Mouse (Mus musculus) adrenal gland, postnatal 36 days (tissue): Measurements from ENCODE around the gene Vmn1r13. TPM values are rescaled to one million over a fixed set of nuclear protein-coding genes. Genes with fewer than 3 reads are reported as not detected.
"Not testable (repeated sequence)": the region's sequence is repeated elsewhere in the genome, so short reads cannot be mapped to it uniquely, and the experiment has no call there.

Experiments
- DNase-seq, 2 experiments: peaks; one replicate each; pipeline ENCODE4 v3.0.0; 2021; ENCODE audit warnings: mixed read lengths in 1 of 2
- long read RNA-seq, 2 experiments: library from polyadenylated mRNA; stranded (forward); transcript quantifications; one replicate each; pipeline ENCODE4 v2.0.0; 2021; ENCODE audit warnings: borderline sequencing depth in 2 of 2
- total RNA-seq, 2 experiments: library from RNA; stranded (reverse); gene quantifications; 2 replicates each; pipeline ENCODE4 v1.2.3; 2021

The Vmn1r13 gene
- total RNA-seq = not detected
- long read RNA-seq, experiment 1 = 0 reads
- long read RNA-seq, experiment 2 = 0 reads

GRCm38 (mm10) chr6:57202990-57203389, at the start of gene Vmn1r13:
Vmn1r13 (plus strand) TSS chr6:57203290.
- not testable (repeated sequence) for DNase-seq

GRCm38 (mm10) chr6:57156619-57157018, 46.5 kb upstream of the Vmn1r13 start, which contains the start of gene Vmn1r12:
Vmn1r12 (plus strand) TSS chr6:57156919.
- no peak for DNase-seq

GRCm38 (mm10) chr6:57190016-57190415, 13.1 kb upstream of the Vmn1r13 start:
- not testable (repeated sequence) for DNase-seq

GRCm38 (mm10) chr6:57231386-57231785, 28.3 kb downstream of the Vmn1r13 start, which contains the start of gene Vmn1r14:
Vmn1r14 (plus strand) TSS chr6:57231686.
- DNase-seq = no peak

- DNase-seq = no peak
Measured at GRCm38 (mm10) chr6:57257652-57258051, 54.6 kb downstream of the Vmn1r13 start, which contains the start of gene Vmn1r15. Vmn1r15 (plus strand) TSS chr6:57257952.

GRCm38 (mm10) chr6:57260990-57261389, 57.9 kb downstream of the Vmn1r13 start:
- DNase-seq = no peak

Other genes with a start within 250 kb of the Vmn1r13 start
- not detected for gene Vmn1r5, start 233.0 kb upstream of the Vmn1r13 start, total RNA-seq
- not detected for gene Vmn1r6, start 206.0 kb upstream of the Vmn1r13 start, total RNA-seq
- gene Vmn1r7, start 178.0 kb upstream of the Vmn1r13 start, total RNA-seq = not detected
- not detected for gene Vmn1r8, start 171.0 kb upstream of the Vmn1r13 start, total RNA-seq
- not detected for gene Vmn1r9, start 136.5 kb upstream of the Vmn1r13 start, total RNA-seq
- not detected for gene Vmn1r10, start 93.8 kb upstream of the Vmn1r13 start, total RNA-seq
- not detected for gene Vmn1r11, start 69.8 kb upstream of the Vmn1r13 start, total RNA-seq
- not detected for gene Vmn1r12, start 46.4 kb upstream of the Vmn1r13 start, total RNA-seq
- not detected for gene Vmn1r14, start 28.4 kb downstream of the Vmn1r13 start, total RNA-seq
- not detected for gene Vmn1r15, start 54.7 kb downstream of the Vmn1r13 start, total RNA-seq
- not detected for gene Vmn1r16, start 126.2 kb downstream of the Vmn1r13 start, total RNA-seq
- not detected for gene Vmn1r17, start 160.4 kb downstream of the Vmn1r13 start, total RNA-seq
- gene Vmn1r18, start 192.5 kb downstream of the Vmn1r13 start, total RNA-seq = not detected
- not detected for gene Vmn1r19, start 200.5 kb downstream of the Vmn1r13 start, total RNA-seq
- not detected for gene Vmn1r20, start 225.6 kb downstream of the Vmn1r13 start, total RNA-seq